Mouse (Mus musculus) frontal cortex, postnatal 14 days (tissue): Measurements from ENCODE around the gene St7.
"Not testable (repeated sequence)": the region's sequence is repeated elsewhere in the genome, so short reads cannot be mapped to it uniquely, and the experiment has no call there.

Source experiments
- DNase-seq, 2 experiments: peaks; one replicate each; pipeline ENCODE4 v3.0.0; 2022; ENCODE audit warnings: low spot score in 2 of 2

St7 gene

DNA sequence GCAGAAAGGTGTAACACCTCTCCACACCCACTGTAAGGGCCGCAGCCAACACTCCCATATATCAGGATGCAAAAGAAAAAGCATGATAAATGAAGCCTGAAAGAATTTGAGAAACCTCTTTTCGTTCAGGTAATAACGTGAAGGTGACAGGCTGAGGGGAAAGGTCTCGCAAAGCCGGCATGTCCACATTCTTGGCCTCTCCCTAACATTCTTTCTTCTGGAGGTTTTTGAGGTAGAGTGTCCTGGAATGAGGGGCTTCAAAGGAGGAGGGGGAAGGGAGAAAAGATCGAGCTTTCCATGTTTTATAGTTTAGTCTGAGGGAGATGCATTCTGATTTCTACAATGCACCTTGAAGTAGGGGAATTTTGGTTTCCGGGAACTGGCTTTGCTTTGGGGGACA lies at the start of gene St7:
Gene St7, plus strand, starts transcription at position 287 of the 400 bp plus-strand sequence.
- DNase-seq = no peak

DNA sequence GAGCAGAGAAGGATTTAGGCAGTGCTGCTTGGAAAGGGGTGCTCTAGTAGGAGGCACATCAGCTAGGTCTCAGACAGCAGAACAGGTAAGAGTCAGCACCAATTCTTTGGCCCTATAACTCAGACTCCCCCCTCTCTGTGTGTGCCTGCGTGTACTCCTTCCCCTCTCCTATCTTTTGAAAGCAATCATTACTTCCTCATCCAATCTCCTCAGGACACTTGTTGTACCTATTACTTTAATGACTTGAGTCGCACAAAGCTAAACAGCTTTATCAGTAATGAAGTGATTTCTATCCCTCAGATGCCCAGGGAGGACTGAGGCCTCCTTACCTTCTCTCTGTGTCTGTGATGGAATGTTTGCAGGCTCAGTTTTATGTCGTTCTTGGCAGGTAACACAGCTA lies 46.6 kb upstream of the St7 start:
- DNase-seq = no peak

DNA sequence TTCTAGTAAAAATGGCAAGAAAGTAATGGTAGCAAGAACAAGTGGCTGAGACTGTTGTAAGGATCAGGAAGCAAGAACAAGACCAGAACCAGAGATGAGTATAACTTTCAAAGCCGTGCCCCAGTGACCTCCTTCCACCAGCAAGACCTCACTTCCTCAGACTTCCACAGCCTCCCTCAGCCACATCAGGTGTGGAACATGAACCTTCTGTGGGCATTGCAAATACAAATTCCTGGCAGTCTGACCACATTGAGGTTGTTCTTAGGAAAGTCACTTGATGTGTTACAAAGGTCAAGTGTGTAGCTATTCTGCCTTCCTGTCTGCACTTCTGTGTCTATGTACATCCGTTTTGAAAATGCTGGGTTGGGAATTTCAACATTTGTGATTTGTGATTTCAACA lies 40.6 kb upstream of the St7 start:
- no peak for DNase-seq

DNA sequence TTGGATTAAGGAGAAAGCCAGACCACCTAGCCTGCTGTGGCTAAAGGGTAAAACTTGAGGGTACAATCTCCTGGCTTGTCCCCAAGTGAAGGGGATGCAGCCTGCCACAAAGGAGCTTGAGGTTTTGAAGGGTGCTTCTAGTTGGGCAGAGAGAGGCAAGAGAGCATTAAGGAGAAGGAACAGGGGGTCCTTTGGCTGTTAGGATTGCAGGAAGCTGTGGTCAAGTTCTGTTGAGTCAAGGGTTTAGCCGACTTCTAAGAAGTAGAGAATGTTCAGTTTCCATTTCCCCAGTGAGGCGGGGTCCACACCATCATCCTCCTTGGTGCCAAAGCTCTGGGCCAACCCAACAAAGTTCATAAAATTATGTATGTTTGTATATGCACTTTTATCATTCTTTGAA lies 37.7 kb upstream of the St7 start:
- DNase-seq = no peak

DNA sequence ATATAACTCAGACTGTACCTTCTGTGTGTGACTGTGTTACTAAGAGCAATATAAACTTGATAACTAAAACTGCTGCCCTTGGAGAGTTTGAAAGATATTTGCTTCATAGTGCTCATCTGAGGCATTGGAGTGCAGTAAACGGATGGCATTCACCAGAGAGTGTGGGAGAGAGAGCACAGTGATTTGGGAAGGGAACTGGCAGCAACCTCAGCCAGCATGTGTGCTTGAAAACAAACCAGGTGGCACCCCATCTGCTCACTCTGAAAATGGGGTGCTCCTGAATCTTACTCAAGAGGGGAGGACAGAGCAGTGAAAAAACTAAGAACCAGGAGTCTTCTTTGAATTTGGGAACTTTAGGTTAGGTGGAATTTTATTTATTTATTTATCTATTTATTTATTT lies 35.4 kb upstream of the St7 start:
- no peak for DNase-seq

DNA sequence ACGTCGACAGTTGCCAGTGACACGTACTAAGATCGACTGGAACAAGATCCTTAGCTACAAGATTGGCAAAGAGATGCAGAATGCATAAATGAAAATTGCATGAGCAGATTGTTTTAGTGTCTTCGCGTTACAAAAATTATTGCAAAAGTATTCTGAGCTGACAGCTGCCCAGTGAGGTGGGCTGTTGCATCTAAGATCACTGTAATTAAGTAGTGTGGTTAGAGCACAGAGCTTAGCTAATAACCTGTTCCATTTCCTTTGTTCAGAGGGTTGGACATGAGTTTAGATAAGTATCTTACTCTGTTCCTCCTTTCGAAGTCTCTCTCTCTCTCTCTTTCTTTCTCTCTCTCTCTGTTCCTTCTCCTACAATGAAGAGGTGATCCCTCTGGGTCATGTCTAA lies 27.4 kb upstream of the St7 start:
- no peak for DNase-seq

DNA sequence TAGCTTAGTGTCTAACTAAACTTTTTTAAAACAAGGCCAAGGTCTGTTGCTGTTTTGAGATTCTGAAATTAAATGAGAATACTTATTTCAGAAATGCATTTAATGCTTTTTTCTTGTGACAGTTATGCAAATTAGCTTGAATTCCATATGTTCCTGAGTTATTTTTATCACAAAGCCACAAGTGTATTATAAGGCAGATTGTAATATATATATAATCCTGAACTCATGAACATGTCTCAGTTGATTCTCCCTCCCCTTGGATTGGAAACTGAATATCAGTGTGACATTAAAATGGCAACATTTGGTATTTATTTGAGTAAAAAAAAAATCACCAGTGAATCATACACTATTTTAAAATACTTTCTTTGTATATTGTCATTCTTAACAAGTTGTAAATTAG lies 26.7 kb upstream of the St7 start:
- DNase-seq = no peak

DNA sequence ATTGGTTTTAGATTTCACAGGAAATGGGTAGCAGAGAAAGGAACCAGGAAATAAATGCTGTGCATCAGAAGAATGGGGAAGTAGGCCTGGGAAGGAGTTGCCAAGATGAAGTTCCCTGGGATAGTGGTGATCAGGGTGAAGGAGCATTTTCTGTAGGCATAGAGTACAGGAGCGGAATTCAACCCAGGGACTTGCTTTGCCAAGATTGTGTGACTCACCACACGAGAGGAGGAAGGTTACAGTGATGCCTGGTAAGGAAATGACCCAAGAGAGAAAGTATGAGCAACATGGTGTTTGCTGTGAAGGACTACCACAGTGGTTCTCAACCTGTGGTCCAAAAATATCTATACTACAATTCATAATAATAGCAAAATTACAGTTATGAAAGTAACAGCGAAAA lies 24.9 kb upstream of the St7 start:
- DNase-seq = no peak

DNA sequence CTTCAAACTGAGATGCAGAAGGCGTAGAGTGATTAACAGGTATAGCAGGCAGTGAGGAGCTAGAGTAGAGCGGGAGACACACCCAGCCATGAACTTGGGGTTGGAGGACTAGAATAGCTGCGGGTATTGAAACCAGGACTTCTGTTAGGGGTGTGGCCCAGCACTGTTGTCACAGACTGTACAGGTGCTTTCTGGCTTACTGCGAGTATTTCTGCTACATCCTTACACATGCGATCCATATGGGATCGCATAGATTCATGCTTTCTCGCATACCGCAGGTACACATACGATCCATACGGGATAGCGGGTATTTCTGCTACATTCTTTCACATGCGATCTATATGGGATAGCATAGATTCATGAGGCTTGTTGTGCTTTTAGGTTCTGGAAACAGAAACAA lies 24.4 kb upstream of the St7 start:
- no peak for DNase-seq

DNA sequence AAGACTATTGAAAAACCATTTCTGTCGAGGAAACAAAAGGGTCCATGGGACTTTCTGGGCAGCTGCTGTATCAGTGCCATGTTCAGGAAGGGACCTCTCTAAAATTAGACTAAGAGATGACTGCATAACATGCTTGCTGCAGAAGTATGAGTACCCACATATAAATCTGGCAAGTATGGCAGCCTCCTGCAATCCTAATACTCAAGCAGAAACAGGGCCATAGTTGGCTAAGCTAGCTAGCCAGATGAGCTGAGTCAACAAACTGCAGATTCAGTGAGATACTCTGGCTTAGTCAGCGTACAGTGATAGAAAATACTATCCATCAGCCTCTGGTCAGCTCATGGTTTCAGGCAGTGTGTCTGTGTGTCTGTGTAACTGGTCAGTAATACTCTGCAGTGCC lies 22.9 kb upstream of the St7 start:
- no peak for DNase-seq

DNA sequence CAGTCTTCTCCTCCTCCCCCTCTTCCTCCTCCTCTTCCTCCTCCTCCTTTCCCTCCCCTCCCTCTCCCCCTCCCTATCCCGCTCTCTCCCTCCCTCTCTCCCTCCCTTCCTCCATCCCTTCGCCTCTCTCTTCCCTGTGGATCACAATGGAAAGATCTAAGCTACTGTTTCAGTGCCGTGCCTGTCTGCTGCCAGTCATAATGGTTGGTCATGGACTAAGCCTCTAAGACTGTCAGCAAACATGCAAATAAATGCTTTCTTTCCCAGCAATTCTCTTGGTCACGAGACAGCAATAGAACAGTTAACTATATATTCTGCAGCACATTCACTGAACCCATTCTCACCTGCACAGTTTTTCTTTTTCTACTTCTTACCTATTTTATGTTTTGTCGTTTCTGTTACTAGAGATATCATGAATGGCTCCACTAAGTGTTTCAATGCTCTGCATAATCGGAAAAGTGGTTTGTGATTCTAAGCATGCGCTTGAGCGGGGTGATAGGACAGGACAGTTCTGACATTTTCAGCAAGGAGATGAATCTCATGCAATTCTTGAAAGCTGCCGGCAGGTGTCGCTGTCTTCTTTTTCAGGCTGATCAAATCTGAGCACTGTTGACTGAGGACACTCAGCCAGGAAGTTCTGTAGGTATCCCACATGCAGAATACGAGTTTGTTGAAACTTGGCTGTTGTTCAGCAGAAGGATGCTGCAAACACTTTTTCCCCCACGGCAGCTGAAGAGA lies 17.5 kb upstream of the St7 start:
- peak in 1 of 2 experiments; percentile 31 for DNase-seq

DNA sequence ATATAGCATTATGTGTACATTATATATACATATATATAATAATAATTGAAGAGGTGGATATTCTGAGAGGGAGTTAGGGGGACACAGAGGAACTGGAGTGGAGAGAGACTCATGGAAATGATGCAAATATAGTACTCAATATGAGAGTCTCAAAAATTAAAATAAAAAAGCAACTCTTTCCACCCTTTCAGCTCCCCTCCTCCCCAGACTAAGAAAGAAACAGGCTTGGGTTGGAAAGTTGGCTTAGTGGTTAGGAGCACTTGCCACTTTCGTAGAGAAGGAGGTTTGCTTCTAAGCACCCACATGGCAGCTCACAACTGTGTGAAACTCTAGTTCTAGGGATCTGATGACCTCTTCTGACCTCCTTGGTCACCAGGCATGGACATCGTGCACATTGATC lies 15.7 kb upstream of the St7 start:
- no peak for DNase-seq

DNA sequence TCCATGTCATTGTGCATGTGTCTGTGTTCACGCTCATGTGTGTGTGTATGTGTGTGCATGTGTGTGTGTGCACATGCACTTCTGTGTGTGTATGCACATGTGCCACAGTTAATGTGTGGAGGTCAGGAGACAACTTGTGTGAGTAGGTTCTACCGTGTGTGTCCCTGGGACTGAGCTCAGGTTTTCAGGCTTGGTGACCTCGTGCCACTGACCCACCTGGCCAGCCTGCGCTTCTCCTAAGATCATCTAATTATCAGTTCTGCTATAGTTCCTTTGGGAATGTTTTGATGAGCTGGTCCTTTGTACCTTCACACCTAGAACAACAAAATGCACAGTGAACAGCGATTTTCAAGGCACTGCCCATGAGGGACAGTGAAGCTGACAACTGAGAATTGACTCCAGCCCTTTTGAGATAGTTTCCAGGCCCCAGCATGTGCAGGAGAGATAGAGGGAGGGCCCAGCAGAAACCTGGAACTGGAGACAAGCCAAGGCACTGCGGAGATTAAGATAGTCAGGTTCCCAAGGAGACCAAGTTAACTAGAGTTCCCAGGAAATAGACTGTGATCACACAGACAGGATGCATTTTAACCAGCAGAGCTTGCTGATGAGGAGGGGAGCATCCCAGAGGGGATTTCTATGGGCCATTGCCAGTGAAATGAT lies 12.3 kb upstream of the St7 start:
- no peak for DNase-seq

DNA sequence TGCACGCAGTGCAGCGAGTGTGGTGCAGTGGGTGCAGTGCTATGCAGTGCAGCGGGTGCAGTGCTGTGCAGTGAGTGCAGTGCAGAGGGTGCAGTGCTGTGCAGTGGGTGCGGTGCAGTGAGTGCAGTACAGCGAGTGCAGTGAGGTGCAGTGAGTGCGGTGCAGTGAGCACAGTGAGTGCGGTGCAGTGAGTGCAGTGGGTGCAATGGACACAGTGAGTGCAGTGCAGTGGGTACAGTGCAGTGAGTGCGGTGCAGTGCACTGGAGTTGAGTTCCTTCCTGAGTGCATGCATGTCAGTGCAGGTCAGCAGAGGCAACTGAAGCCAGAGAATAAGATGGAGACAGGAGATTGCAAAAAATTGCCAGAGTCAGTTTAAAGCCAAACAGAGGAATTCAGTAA lies 10.9 kb upstream of the St7 start:
- DNase-seq = no peak

DNA sequence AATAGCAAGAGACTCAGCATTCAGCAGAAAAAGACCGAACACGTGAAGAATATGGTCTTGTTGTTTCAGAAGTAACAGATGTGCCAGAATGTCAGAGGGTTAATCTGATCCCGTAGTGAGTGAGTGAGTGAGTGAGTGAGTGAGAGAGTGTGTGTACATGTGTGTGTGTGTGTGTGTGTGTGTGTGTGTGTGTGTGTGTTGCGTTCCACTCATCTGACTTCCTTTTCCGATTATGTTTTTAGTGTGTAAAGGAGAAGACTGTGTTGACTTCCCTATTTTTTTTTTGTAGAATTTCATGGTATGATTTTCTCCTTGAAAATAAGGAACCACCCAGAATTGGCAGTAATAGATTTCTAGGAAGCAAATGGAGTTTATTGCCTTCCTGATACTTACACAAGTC lies 4.1 kb upstream of the St7 start:
- no peak for DNase-seq

DNA sequence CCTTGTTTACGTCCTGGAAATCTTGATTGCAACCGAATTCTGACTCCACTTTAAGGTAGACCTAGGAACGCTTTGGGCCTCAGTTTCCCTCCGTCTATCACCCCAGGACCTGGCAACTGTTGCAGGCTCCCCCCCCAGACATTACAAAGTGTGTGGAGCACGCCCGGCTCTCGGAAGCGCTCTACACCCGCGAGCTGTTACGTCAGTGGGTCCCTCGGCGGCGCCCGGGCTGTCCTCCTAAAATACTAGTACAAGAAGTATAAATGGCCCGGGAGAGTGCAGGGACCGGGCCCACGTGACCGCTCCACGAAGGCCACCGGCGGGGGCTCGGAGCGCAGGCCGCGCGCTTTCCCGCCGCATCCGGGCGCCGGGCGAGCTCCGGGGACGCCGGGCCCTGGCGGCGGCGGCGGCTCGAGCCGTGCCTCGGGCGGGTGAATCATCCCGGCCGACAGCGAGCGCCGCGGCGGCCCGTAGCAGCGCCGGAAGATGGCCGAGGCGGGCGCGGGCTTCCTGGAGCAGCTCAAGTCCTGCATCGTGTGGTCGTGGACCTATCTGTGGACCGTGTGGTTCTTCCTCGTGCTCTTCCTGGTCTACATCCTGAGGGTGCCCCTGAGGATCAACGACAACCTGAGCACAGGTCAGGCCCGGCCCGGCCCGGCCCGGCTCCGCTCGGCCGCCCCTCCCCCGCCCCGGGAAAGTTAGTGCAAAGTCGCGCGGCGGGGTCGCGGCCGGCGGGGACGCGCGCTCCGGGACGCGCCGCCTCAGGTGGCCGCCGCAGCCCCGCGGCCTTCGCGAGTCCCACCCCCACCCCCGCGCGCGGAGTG lies 1.2 kb downstream of the St7 start:
- DNase-seq = peak; percentile 27 to 41

DNA sequence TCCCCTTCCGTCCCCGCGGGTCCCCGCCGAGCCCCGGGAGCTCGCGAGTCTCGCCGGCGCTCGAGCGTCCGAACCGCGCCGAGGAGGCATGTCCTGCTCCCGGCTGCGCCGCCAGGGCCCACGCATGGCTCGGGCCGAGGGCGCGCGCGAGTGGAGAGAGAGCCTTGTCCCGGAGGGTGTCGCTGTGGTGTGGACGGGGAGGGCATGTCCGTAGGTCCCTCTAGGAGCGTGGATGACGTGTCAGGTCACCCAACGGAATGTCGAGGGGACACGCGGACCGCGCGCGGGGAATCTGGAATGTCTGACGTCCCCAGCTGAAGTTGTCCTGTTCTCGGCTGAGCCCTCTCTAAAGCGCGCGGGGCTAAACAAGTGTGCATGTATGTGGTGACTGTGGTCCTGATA lies 1.8 kb downstream of the St7 start:
- peak; percentile 31 to 34 for DNase-seq

DNA sequence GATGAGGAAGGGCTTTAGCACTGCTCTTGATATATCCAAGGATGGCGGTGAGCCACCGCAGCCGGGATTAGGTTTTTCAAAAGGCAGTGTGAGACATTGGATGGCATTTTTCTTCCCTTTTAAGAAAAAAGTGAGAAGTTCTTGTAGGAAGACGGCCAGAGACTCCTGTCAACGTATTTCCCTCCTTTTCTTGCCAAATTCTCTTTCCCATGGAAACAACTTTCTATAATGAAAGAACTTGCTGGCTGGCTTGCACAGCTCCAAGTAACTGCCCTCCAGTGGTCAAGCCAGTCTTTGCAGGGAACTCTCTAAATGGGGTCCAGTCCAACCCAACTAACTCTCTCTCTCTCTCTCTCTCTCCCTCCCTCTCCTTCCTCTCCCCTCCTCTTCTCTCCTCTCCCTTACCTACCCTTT lies 3.6 kb downstream of the St7 start:
- peak; percentile 37 to 50 for DNase-seq

DNA sequence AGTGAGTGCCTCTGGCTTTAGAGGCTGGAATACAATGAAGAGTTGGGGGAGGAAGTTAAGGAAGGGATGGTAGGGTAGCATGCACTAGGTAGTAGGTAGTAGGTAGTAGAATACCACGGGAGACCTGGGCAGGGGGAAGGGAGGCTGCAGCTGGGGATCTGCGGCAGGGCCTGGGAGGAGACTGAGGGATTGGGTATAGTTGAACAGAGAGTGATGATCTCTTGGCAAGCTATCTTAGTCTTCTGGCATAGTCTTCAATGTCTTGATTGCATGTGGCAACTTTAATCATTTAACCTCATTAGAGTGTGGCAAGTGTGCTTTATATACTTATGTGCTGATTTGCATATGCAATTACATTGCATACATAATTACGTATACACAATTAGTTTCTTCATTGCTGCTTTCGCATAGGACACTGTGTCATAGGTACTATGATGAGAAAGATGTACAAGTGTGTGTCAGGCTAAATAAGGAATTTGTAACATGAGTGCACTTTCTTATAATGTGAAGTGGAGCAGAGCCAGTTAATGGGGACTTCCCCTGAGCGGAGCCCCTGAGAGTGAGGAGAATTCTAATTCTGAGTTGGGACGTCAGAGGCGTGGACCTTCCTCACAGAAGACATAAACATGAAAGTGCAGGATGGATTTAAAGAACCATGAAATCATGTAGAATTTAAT lies 8.3 kb downstream of the St7 start:
- DNase-seq = no peak

DNA sequence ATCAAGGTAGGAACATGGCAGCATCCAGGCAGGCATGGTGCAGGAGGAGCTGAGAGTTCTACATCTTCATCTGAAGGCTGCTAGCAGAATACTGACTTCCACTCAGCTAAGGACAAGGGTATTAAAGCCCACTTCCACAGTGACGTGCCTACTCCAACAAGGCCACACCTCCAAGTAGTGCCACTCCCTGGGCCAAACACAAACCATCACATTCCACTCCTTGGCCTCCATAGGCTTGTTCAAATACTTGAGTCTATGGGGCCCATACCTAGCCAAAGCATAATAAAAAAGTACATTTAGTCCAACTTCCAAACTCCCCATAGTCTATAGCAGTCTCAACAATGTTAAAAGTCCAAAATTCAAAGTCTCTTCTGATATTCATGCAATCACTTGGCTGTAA lies 11.3 kb downstream of the St7 start:
- not testable (repeated sequence) for DNase-seq

DNA sequence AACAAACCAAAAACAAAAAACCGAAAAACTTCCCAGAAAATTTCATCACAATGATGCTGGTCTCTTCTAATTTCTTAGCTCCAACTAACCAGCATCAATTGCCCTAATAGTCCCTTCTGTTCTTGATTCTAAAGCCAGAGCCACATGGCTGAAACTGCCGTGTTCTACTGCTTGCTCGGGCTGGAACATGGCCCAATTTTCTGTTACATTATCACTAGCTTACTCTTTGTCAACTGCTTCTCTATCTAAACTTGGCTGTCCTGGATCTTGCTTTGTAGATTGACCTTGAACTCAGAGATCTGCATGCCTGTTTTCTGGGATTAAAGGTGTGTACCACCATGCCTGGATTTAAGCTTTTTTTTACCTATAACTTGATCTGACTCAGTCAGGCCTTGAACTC lies 13.2 kb downstream of the St7 start:
- no peak for DNase-seq

DNA sequence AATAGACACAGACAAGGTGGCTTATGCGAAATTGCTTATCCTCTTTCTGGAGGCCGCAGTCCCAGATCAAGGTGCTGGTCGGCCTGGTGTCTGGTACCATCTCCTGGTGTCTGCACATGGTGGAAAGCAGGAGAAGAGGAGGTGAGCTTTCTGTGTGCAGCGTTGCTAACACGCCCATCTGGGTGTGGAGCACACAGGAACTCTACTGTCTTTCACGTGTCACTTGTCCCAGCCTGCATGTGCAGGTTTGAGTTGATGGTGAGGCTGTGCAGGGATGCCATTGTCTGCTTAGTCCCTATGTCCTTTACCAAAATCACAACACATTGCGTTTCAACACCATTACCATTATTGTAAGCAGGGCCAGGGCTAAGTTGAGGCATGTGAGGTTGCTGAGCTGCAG lies 26.2 kb downstream of the St7 start:
- DNase-seq = no peak
